Comparison of ENCODE assay signal across 33 mouse cellular contexts in genomic region chr13:30140149-30140548, GRCm38 (mm10).
"Had no signal": no experiment of that assay in that cellular context is flagged by ENCODE, and none has a peak within 500 bp of the region (broad histone marks: within the 10 kb centered on the region; RNA-seq: fewer than 3 reads in every experiment).

No protein-coding gene starts in this region.

- H3K9ac ChIP-seq: heart, embryonic 12.5 days; heart, embryonic 13.5 days; heart, embryonic 15.5 days; hindbrain, embryonic 12.5 days; hindbrain, embryonic 13.5 days; hindbrain, embryonic 14.5 days; hindbrain, embryonic 15.5 days; intestine, embryonic 15.5 days; kidney, embryonic 15.5 days had no signal

- ATAC-seq: hindbrain, embryonic 16.5 days; hindbrain, postnatal 0 days; inflammation-experienced regulatory T-cells, adult 6 months; intestine, embryonic 15.5 days; intestine, embryonic 16.5 days; intestine, postnatal 0 days had no signal

- H3K4me1 ChIP-seq: heart, embryonic 12.5 days; heart, embryonic 15.5 days had no signal

- H3K27me3 ChIP-seq: heart, embryonic 15.5 days; intestine, embryonic 15.5 days; kidney, embryonic 15.5 days had no signal

- H3K36me3 ChIP-seq: heart, embryonic 12.5 days; heart, embryonic 13.5 days; heart, embryonic 15.5 days; hindbrain, embryonic 10.5 days; hindbrain, embryonic 12.5 days; hindbrain, embryonic 13.5 days; hindbrain, embryonic 15.5 days; intestine, embryonic 15.5 days; kidney, embryonic 15.5 days had no signal

- H3K4me2 ChIP-seq: heart, embryonic 11.5 days; heart, embryonic 12.5 days; heart, embryonic 13.5 days; heart, embryonic 15.5 days; hindbrain, embryonic 12.5 days; hindbrain, embryonic 13.5 days; hindbrain, embryonic 14.5 days; hindbrain, embryonic 15.5 days; intestine, embryonic 15.5 days; kidney, embryonic 15.5 days had no signal

- DNase-seq: heart, postnatal 10 days; heart, postnatal 14 days; heart, postnatal 36 days; heart, postnatal 4 days; kidney, adult 11 months; kidney, adult 18-20 months; kidney, adult 2 months; kidney, adult 8-10 months; kidney, adult 9 months; kidney, postnatal 10 days; kidney, postnatal 14 days; kidney, postnatal 25 days; kidney, postnatal 4 days; layer of hippocampus, adult 9-11 months; layer of hippocampus, postnatal 36 days had no signal

- H3K9me3 ChIP-seq: heart, embryonic 12.5 days; heart, embryonic 13.5 days; heart, embryonic 15.5 days; hindbrain, embryonic 10.5 days; hindbrain, embryonic 12.5 days; hindbrain, embryonic 13.5 days; hindbrain, embryonic 15.5 days; intestine, embryonic 15.5 days; kidney, embryonic 15.5 days had no signal

- H3K27ac ChIP-seq: heart, embryonic 13.5 days; heart, embryonic 15.5 days; hindbrain, embryonic 10.5 days; hindbrain, embryonic 12.5 days; hindbrain, embryonic 13.5 days; hindbrain, embryonic 14.5 days; hindbrain, embryonic 15.5 days; hindbrain, postnatal 0 days; intestine, embryonic 15.5 days; kidney, embryonic 15.5 days; kidney, postnatal 0 days; layer of hippocampus, adult 2 months had no signal

- H3K4me3 ChIP-seq: heart, embryonic 12.5 days; heart, embryonic 13.5 days; heart, embryonic 15.5 days; hindbrain, embryonic 10.5 days; hindbrain, embryonic 12.5 days; hindbrain, embryonic 13.5 days; hindbrain, embryonic 15.5 days; intestine, embryonic 15.5 days; kidney, embryonic 15.5 days; layer of hippocampus, adult 2 months had no signal
